Comparison of ENCODE assay signal across 9 mouse cellular contexts in genomic region chr3:52211303-52211695, GRCm38 (mm10). TPM values are rescaled to one million over a fixed set of nuclear protein-coding genes. Genes with fewer than 3 reads are reported as not detected.
DNase-seq lines count a peak whose midpoint lies in the region; ATAC-seq and TF ChIP-seq lines count a peak whose summit lies in the region.
"Had no signal": no experiment of that assay in that cellular context is flagged by ENCODE, and none has a peak within 500 bp of the region (broad histone marks: within the 10 kb centered on the region; RNA-seq: fewer than 3 reads in every experiment).

No protein-coding gene starts in this region.

- no peak for DNase-seq in lung, adult 2 months
- DNase-seq in adrenal gland, adult 2 months, result no peak
- no peak for DNase-seq in embryo, embryonic 10 days (ENCODE audit: low spot score)
- DNase-seq: gastrocnemius, postnatal 14 days; right cerebral cortex, postnatal 4 days had no signal

- H3K9ac ChIP-seq in lung, embryonic 16.5 days (ENCODE audit: low read length), result no peak overlapping the region
- no peak overlapping the region for H3K9ac ChIP-seq in forebrain, embryonic 15.5 days (replicated peaks)
- H3K9ac ChIP-seq in intestine, embryonic 16.5 days (ENCODE audit: low read depth, low read length), result no peak overlapping the region
- H3K9ac ChIP-seq in stomach, embryonic 15.5 days, result no peak overlapping the region

- no peak for ATAC-seq in lung, embryonic 16.5 days (ENCODE audit: low read depth)
- ATAC-seq in forebrain, embryonic 15.5 days (replicated peaks), result no peak
- no peak for ATAC-seq in intestine, embryonic 16.5 days
- ATAC-seq in stomach, embryonic 15.5 days (ENCODE audit: insufficient read depth, low FRiP score, low read depth), result no peak

- TF ChIP-seq CTCF in lung, adult 2 months (IDR thresholded peaks at IDR 0.05; ENCODE audit: insufficient read depth, low read length), result no peak

- peaks cover 4% of the 10 kb centered on the region; the same call in 1 of the 2 replicates for H3K4me1 ChIP-seq in lung, embryonic 16.5 days (replicated peaks; ENCODE audit: control insufficient read depth, insufficient read depth, low read length)
- peaks cover 4% of the 10 kb centered on the region; the same call in 1 of the 2 replicates for H3K4me1 ChIP-seq in lung, adult 2 months (ENCODE audit: control insufficient read depth, insufficient read depth, low read length)
- peaks cover 7% of the 10 kb centered on the region for H3K4me1 ChIP-seq in forebrain, embryonic 15.5 days
- H3K4me1 ChIP-seq in intestine, embryonic 16.5 days (ENCODE audit: control insufficient read depth, insufficient read depth, low read length), result no peaks in the 10 kb centered on the region
- H3K4me1 ChIP-seq in stomach, embryonic 15.5 days, result no peaks in the 10 kb centered on the region

- no peaks in the 10 kb centered on the region for H3K36me3 ChIP-seq in lung, embryonic 16.5 days (ENCODE audit: control insufficient read depth, insufficient read depth, low read length)
- H3K36me3 ChIP-seq in forebrain, embryonic 15.5 days, result no peaks in the 10 kb centered on the region
- H3K36me3 ChIP-seq in intestine, embryonic 16.5 days (ENCODE audit: control insufficient read depth, insufficient read depth, low read length), result no peaks in the 10 kb centered on the region
- no peaks in the 10 kb centered on the region for H3K36me3 ChIP-seq in stomach, embryonic 15.5 days

- no peak overlapping the region for H3K27ac ChIP-seq in lung, embryonic 16.5 days (ENCODE audit: low read length)
- H3K27ac ChIP-seq in forebrain, embryonic 15.5 days (replicated peaks), result no peak overlapping the region
- no peak overlapping the region for H3K27ac ChIP-seq in intestine, embryonic 16.5 days (ENCODE audit: low read length)
- H3K27ac ChIP-seq in stomach, embryonic 15.5 days, result no peak overlapping the region

- H3K4me2 ChIP-seq in lung, embryonic 16.5 days (ENCODE audit: low read depth, low read length), result peak overlapping the region; percentile 55
- H3K4me2 ChIP-seq in forebrain, embryonic 15.5 days (replicated peaks), result peak overlapping the region; percentile 36; the same call in 1 of the 2 replicates
- H3K4me2 ChIP-seq in intestine, embryonic 16.5 days (ENCODE audit: low read depth, low read length), result peak overlapping the region; percentile 26; the same call in 1 of the 2 replicates
- peak overlapping the region; percentile 38; the same call in 1 of the 2 replicates for H3K4me2 ChIP-seq in stomach, embryonic 15.5 days

- no peak overlapping the region for H3K4me3 ChIP-seq in lung, embryonic 16.5 days (ENCODE audit: low read length)
- no peak overlapping the region for H3K4me3 ChIP-seq in lung, adult 2 months (replicated peaks; ENCODE audit: extremely low read depth, low read depth, low read length)
- H3K4me3 ChIP-seq in forebrain, embryonic 15.5 days, result no peak overlapping the region
- H3K4me3 ChIP-seq in intestine, embryonic 16.5 days (ENCODE audit: low read length), result no peak overlapping the region
- no peak overlapping the region for H3K4me3 ChIP-seq in stomach, embryonic 15.5 days (replicated peaks)

- H3K27me3 ChIP-seq in lung, embryonic 16.5 days (ENCODE audit: control insufficient read depth, insufficient read depth, low read depth, low read length), result no peaks in the 10 kb centered on the region
- no peaks in the 10 kb centered on the region for H3K27me3 ChIP-seq in forebrain, embryonic 15.5 days
- H3K27me3 ChIP-seq in intestine, embryonic 16.5 days (replicated peaks; ENCODE audit: control insufficient read depth, insufficient read depth, low read length), result no peaks in the 10 kb centered on the region
- H3K27me3 ChIP-seq in stomach, embryonic 15.5 days (replicated peaks), result no peaks in the 10 kb centered on the region

- no peaks in the 10 kb centered on the region for H3K9me3 ChIP-seq in lung, embryonic 16.5 days (ENCODE audit: control insufficient read depth, low read length)
- 0 out of 2 replicates have a peak, but pooled peaks cover 2% of the 10 kb centered on the region for H3K9me3 ChIP-seq in forebrain, embryonic 15.5 days
- H3K9me3 ChIP-seq in intestine, embryonic 16.5 days (ENCODE audit: control insufficient read depth, low read length), result no peaks in the 10 kb centered on the region
- no peaks in the 10 kb centered on the region for H3K9me3 ChIP-seq in stomach, embryonic 15.5 days

- TF ChIP-seq POLR2A in lung, adult 2 months (IDR thresholded peaks at IDR 0.05; ENCODE audit: borderline replicate concordance, extremely low read depth, low read depth, low read length), result no peak

- WGBS in lung, embryonic 16.5 days, result 24% methylated on average over 6 of the region's 6 CpGs
- WGBS in lung, adult 2 months, result 31% methylated on average over 6 of the region's 6 CpGs
- WGBS in forebrain, embryonic 15.5 days, result 21% methylated on average over 6 of the region's 6 CpGs
- WGBS in intestine, embryonic 16.5 days, result 31% methylated on average over 6 of the region's 6 CpGs
- 31% methylated on average over 5 of the region's 6 CpGs for WGBS in stomach, embryonic 15.5 days

RNA-seq across cellular contexts. Expression of gene Foxo1, which starts 56.8 kb away (rescaled TPM):
- polyA plus RNA-seq in lung, embryonic 16.5 days (2015; fragmentation: Nextera tagmentation; extraction: Ambion mirVana), result 4.3 and 4.8 TPM in 2 replicates
- polyA plus RNA-seq in lung, adult 2 months (2012; rRNA removed), result 16.9 and 22.5 TPM in 2 replicates
- 3.6 and 3.8 TPM in 2 replicates for polyA plus RNA-seq in forebrain, embryonic 15.5 days (2015; fragmentation: Nextera tagmentation; extraction: Ambion mirVana)
- 3.5 and 4.4 TPM in 2 replicates for polyA plus RNA-seq in intestine, embryonic 16.5 days (2015; fragmentation: Nextera tagmentation; extraction: Ambion mirVana)
- 6.5 and 7.0 TPM in 2 replicates for polyA plus RNA-seq in stomach, embryonic 15.5 days (2015; fragmentation: Nextera tagmentation; extraction: Ambion mirVana)
- total RNA-seq in adrenal gland, adult 2 months (2021), result 10 to 100 TPM; 21.8 to 27.9 TPM
- polyA plus RNA-seq in adrenal gland, adult 2 months (2012; rRNA removed), result 22.5 and 23.1 TPM in 2 replicates
